Mouse (Mus musculus): ENCODE measurements around the gene Plcd4. TPM values are rescaled to one million over a fixed set of nuclear protein-coding genes. Genes with fewer than 3 reads are reported as not detected.

Gene Plcd4
- total and polyA plus RNA-seq, 3 experiments, result 0.15 to 0.77 TPM; not detected in 1

- Histone ChIP-seq H3K9me3 (replicated peaks; ENCODE audit: insufficient read depth, low read length) (no peaks in the 10 kb centered on the region), H3K27ac (ENCODE audit: control insufficient read depth, low read depth, low read length) (peak overlapping the region; percentile 98), H3K9ac (ENCODE audit: control insufficient read depth, low read depth, low read length, poor library complexity, severe bottlenecking) (peak overlapping the region; percentile 99), H3K79me2 (ENCODE audit: control insufficient read depth, insufficient read depth, low read length, poor library complexity) (peaks cover 67% of the 10 kb centered on the region), H3K4me1 (ENCODE audit: control insufficient read depth in 1 of 2, insufficient read depth in 2 of 2, low read length in 2 of 2) (peaks cover 3 to 10% of the 10 kb centered on the region in 2 experiments; a peak in 3 of 4 replicates), H3K36me3 (ENCODE audit: control insufficient read depth in 1 of 2, insufficient read depth in 2 of 2, low read length in 2 of 2) (peaks cover 3 to 43% of the 10 kb centered on the region in 2 experiments; a peak in 3 of 4 replicates), H3K27me3 (ENCODE audit: control insufficient read depth in 1 of 2, insufficient read depth in 2 of 2, low read length in 2 of 2) (no peaks in the 10 kb centered on the region), H3K4me3 (ENCODE audit: control insufficient read depth in 1 of 2, insufficient read depth in 1 of 2, low read depth in 2 of 2, low read length in 2 of 2) (peak overlapping the region; percentile 31 to 65)
- no peak for TF ChIP-seq RAD21 (IDR thresholded peaks at IDR 0.05; ENCODE audit: low read depth, low read length)
- 0 out of 2 replicates have a peak, but pooled peaks have one; percentile 32 for TF ChIP-seq TBP (IDR thresholded peaks at IDR 0.05; ENCODE audit: low read depth, low read length)
- TF ChIP-seq SIN3A (IDR thresholded peaks at IDR 0.05; ENCODE audit: low read length), result peak; percentile 41; the same call in 1 of the 2 replicates
- TF ChIP-seq KAT2A (conservative IDR thresholded peaks at IDR 0.05; ENCODE audit: low read depth, low read length), result 0 out of 2 replicates have a peak, but pooled peaks have one; percentile 24
- TF ChIP-seq POLR2A (IDR thresholded peaks at IDR 0.05; ENCODE audit: control insufficient read depth in 1 of 2, insufficient read depth in 1 of 2, low read depth in 1 of 2, low read length in 2 of 2, poor library complexity in 1 of 2), result peak in 1 of 2 experiments; percentile 60; a peak in 2 of 4 replicates
- 0 out of 2 replicates have a peak, but pooled peaks have one; percentile 38 for TF ChIP-seq ZMIZ1 (IDR thresholded peaks at IDR 0.05; ENCODE audit: low read depth, low read length)
- TF ChIP-seq MYB (IDR thresholded peaks at IDR 0.05; ENCODE audit: low read depth, low read length), result no peak
- TF ChIP-seq NRF1 (IDR thresholded peaks at IDR 0.05; ENCODE audit: insufficient read depth, low read depth, low read length, poor library complexity, severe bottlenecking), result peak; percentile 12; the same call in 1 of the 2 replicates
- TF ChIP-seq USF1 (IDR thresholded peaks at IDR 0.05; ENCODE audit: low read depth, low read length), result peak; percentile 37; the same call in 1 of the 2 replicates
- peak; percentile 69; the same call in 1 of the 2 replicates for TF ChIP-seq MXI1 (IDR thresholded peaks at IDR 0.05; ENCODE audit: low read depth, low read length)
- peak; percentile 55; the same call in 1 of the 2 replicates for TF ChIP-seq MAX (IDR thresholded peaks at IDR 0.05; ENCODE audit: low read length)
- no peak; the same call in 1 of the 2 replicates for TF ChIP-seq MAZ (IDR thresholded peaks at IDR 0.05; ENCODE audit: low read depth, low read length)
- peak; percentile 47 for TF ChIP-seq NELFE (IDR thresholded peaks at IDR 0.05; ENCODE audit: low read depth, low read length)
- TF ChIP-seq UBTF (IDR thresholded peaks at IDR 0.05; ENCODE audit: borderline replicate concordance, insufficient read depth, low read depth, low read length), result 0 out of 2 replicates have a peak, but pooled peaks have one; percentile 35
- TF ChIP-seq ZNF384 (IDR thresholded peaks at IDR 0.05; ENCODE audit: low read depth, low read length), result no peak
- peak; percentile 87 for DNase-seq (ENCODE audit: low read depth, low spot score)
Observed at GRCm38 (mm10) chr1:74506471-74506881, 36.2 kb upstream of the Plcd4 start.

- DNase-seq (ENCODE audit: low read depth, low spot score), result peak; percentile 26
- TF ChIP-seq GABPA (IDR thresholded peaks at IDR 0.05; ENCODE audit: low read depth, low read length) (no peak), USF2 (IDR thresholded peaks at IDR 0.05; ENCODE audit: borderline replicate concordance in 1 of 2, insufficient read depth in 1 of 2, low read depth in 1 of 2, low read length in 2 of 2) (no peak), ELF1 (IDR thresholded peaks at IDR 0.05; ENCODE audit: low read depth, low read length) (no peak), CHD1 (IDR thresholded peaks at IDR 0.05; ENCODE audit: low read depth, low read length) (no peak), KAT2A (conservative IDR thresholded peaks at IDR 0.05; ENCODE audit: low read depth, low read length) (no peak), POLR2AphosphoS2 (IDR thresholded peaks at IDR 0.05; ENCODE audit: low read length) (peak; percentile 8; the same call in 1 of the 2 replicates), TCF12 (IDR thresholded peaks at IDR 0.05; ENCODE audit: low read depth, low read length) (no peak)
- H3K4me3 ChIP-seq (ENCODE audit: control insufficient read depth in 1 of 2, insufficient read depth in 1 of 2, low read depth in 2 of 2, low read length in 2 of 2), result peak overlapping the region; percentile 10 to 31; a peak in 2 of 4 replicates
- H3K9me3 ChIP-seq (replicated peaks; ENCODE audit: insufficient read depth, low read length), result no peaks in the 10 kb centered on the region
- peaks cover 9 to 47% of the 10 kb centered on the region in 2 experiments for H3K36me3 ChIP-seq (ENCODE audit: control insufficient read depth in 1 of 2, insufficient read depth in 2 of 2, low read length in 2 of 2)
- no peak overlapping the region for H3K27ac ChIP-seq (ENCODE audit: control insufficient read depth, low read depth, low read length)
- no peaks in the 10 kb centered on the region for H3K27me3 ChIP-seq (ENCODE audit: control insufficient read depth in 1 of 2, insufficient read depth in 2 of 2, low read length in 2 of 2)
- H3K4me1 ChIP-seq (ENCODE audit: control insufficient read depth in 1 of 2, insufficient read depth in 2 of 2, low read length in 2 of 2), result peaks cover 3 to 10% of the 10 kb centered on the region in 2 experiments; a peak in 3 of 4 replicates
- peak overlapping the region; percentile 99 for H3K9ac ChIP-seq (ENCODE audit: control insufficient read depth, low read depth, low read length, poor library complexity, severe bottlenecking)
- H3K79me2 ChIP-seq (ENCODE audit: control insufficient read depth, insufficient read depth, low read length, poor library complexity), result peaks cover 65% of the 10 kb centered on the region
Observed at GRCm38 (mm10) chr1:74507780-74508179, 34.9 kb upstream of the Plcd4 start.
